Mouse (Mus musculus) MEL (cell line): ENCODE data around the gene Mecp2. TPM values are rescaled to one million over a fixed set of nuclear protein-coding genes. Genes with fewer than 3 reads are reported as not detected.

ENCODE experiments used
- DNase-seq: peaks from one replicate; pipeline ENCODE4 v3.0.0; 2011; ENCODE audit warnings: low read depth, low spot score
- H3K27ac ChIP-seq: 2 replicates; pipeline ENCODE4 v1.5.1; 2012; ENCODE audit warnings: low read depth, mild to moderate bottlenecking, control low read depth, low read length, moderate library complexity; ENCODE audit not compliant: control insufficient read depth
- H3K27me3 ChIP-seq, 2 experiments: fragments of 150-350 bp in 1 of 2; sonication (generic) in 1 of 2; 2 replicates each; pipeline ENCODE4 v1.6.1; 2012; ENCODE audit warnings: low read length in 2 of 2, mild to moderate bottlenecking in 2 of 2, improper control_type of control experiment in 1 of 2, moderate library complexity in 1 of 2; ENCODE audit not compliant: insufficient read depth in 2 of 2, control insufficient read depth in 1 of 2
- H3K36me3 ChIP-seq, 2 experiments: 2 replicates each; pipeline ENCODE4 v1.6.1; 2012 to 2014; ENCODE audit warnings: low read length in 2 of 2, improper control_type of control experiment in 1 of 2, inconsistent platforms in 1 of 2, mild to moderate bottlenecking in 1 of 2; ENCODE audit not compliant: insufficient read depth in 2 of 2, control insufficient read depth in 1 of 2
- H3K4me1 ChIP-seq, 2 experiments: fragments of 150-350 bp in 1 of 2; sonication (generic) in 1 of 2; 2 replicates each; pipeline ENCODE4 v1.6.1; 2012; ENCODE audit warnings: low read length in 2 of 2, improper control_type of control experiment in 1 of 2, mild to moderate bottlenecking in 1 of 2; ENCODE audit not compliant: insufficient read depth in 2 of 2, control insufficient read depth in 1 of 2
- H3K4me3 ChIP-seq, 2 experiments: fragments of 150-350 bp in 1 of 2; sonication (generic) in 1 of 2; 2 replicates each; pipeline ENCODE4 v1.5.1; 2012; ENCODE audit warnings: low read depth in 2 of 2, low read length in 2 of 2, mild to moderate bottlenecking in 2 of 2, moderate library complexity in 2 of 2, control low read depth in 1 of 2, improper control_type of control experiment in 1 of 2; ENCODE audit not compliant: control insufficient read depth in 1 of 2, insufficient read depth in 1 of 2
- H3K79me2 ChIP-seq: 2 replicates; pipeline ENCODE4 v1.6.1; 2012; ENCODE audit warnings: mild to moderate bottlenecking, low read length, moderate library complexity; ENCODE audit not compliant: control insufficient read depth, poor library complexity, insufficient read depth
- H3K9ac ChIP-seq: 2 replicates; pipeline ENCODE4 v1.6.1; 2012; ENCODE audit warnings: low read depth, mild to moderate bottlenecking, control low read depth, low read length, moderate library complexity; ENCODE audit not compliant: control insufficient read depth, poor library complexity, severe bottlenecking
- H3K9me3 ChIP-seq: fragments of 150-350 bp; sonication (generic); replicated peaks from 2 replicates; pipeline ENCODE4 v1.6.1; 2012; ENCODE audit warnings: mild to moderate bottlenecking, low read length, improper control_type of control experiment, moderate library complexity; ENCODE audit not compliant: insufficient read depth
- CHD1 ChIP-seq: IDR thresholded peaks from 2 replicates; pipeline ENCODE4 v1.6.1; 2012; ENCODE audit warnings: low read depth, mild to moderate bottlenecking, inconsistent platforms, low read length, improper control_type of control experiment
- CTCF ChIP-seq, 3 experiments: IDR thresholded peaks in 2 of 3; conservative IDR thresholded peaks in 1 of 3; 2 replicates each; pipeline ENCODE4 v1.5.1; 2011 to 2012; ENCODE audit warnings: low read length in 3 of 3, low read depth in 2 of 3, mild to moderate bottlenecking in 2 of 3, improper control_type of control experiment in 1 of 3, inconsistent platforms in 1 of 3, mixed read lengths in 1 of 3, moderate library complexity in 1 of 3; ENCODE audit not compliant: control insufficient read depth in 1 of 3, insufficient read depth in 1 of 3, poor library complexity in 1 of 3, severe bottlenecking in 1 of 3
- E2F4 ChIP-seq: IDR thresholded peaks from 2 replicates; pipeline ENCODE4 v1.6.1; 2011; ENCODE audit warnings: low read depth, low read length, improper control_type of control experiment, borderline replicate concordance
- EP300 ChIP-seq, 2 experiments: IDR thresholded peaks; 2 replicates each; pipeline ENCODE4 v1.6.1; 2011; ENCODE audit warnings: improper control_type of control experiment in 2 of 2, low read length in 2 of 2, low read depth in 1 of 2, mild to moderate bottlenecking in 1 of 2
- GABPA ChIP-seq: IDR thresholded peaks from 2 replicates; pipeline ENCODE4 v1.6.1; 2012; ENCODE audit warnings: low read depth, mild to moderate bottlenecking, inconsistent platforms, low read length, improper control_type of control experiment, moderate library complexity
- GATA1 ChIP-seq: IDR thresholded peaks from 2 replicates; pipeline ENCODE4 v1.6.1; 2011; ENCODE audit warnings: low read depth, low read length, improper control_type of control experiment
- MAFK ChIP-seq: IDR thresholded peaks from 2 replicates; pipeline ENCODE4 v1.6.1; 2011; ENCODE audit warnings: low read depth, mild to moderate bottlenecking, low read length, improper control_type of control experiment, borderline replicate concordance
- MAX ChIP-seq: IDR thresholded peaks from 2 replicates; pipeline ENCODE4 v1.6.1; 2011; ENCODE audit warnings: low read length, improper control_type of control experiment
- MEF2A ChIP-seq: IDR thresholded peaks from 2 replicates; pipeline ENCODE4 v1.6.1; 2014; ENCODE audit warnings: low read depth, mild to moderate bottlenecking, inconsistent platforms, low read length, improper control_type of control experiment; ENCODE audit not compliant: poor library complexity, insufficient replicate concordance, severe bottlenecking; ENCODE audit errors: extremely low read depth
- NRF1 ChIP-seq: IDR thresholded peaks from 2 replicates; pipeline ENCODE4 v1.6.1; 2014; ENCODE audit warnings: low read depth, mild to moderate bottlenecking, inconsistent platforms, low read length, improper control_type of control experiment, moderate library complexity; ENCODE audit not compliant: poor library complexity, insufficient read depth, severe bottlenecking
- POLR2A ChIP-seq, 2 experiments: IDR thresholded peaks; 2 replicates each; pipeline ENCODE4 v1.6.1; 2011 to 2012; ENCODE audit warnings: low read length in 2 of 2, mild to moderate bottlenecking in 2 of 2, control low read depth in 1 of 2, improper control_type of control experiment in 1 of 2, low read depth in 1 of 2, moderate library complexity in 1 of 2; ENCODE audit not compliant: control insufficient read depth in 1 of 2, insufficient read depth in 1 of 2, poor library complexity in 1 of 2
- POLR2AphosphoS2 ChIP-seq: IDR thresholded peaks from 2 replicates; pipeline ENCODE4 v1.6.1; 2011; ENCODE audit warnings: low read length, improper control_type of control experiment
- POLR2AphosphoS5 ChIP-seq: IDR thresholded peaks from 2 replicates; pipeline ENCODE4 v1.6.1; 2012; ENCODE audit warnings: low read depth, borderline replicate concordance, mild to moderate bottlenecking, inconsistent platforms, low read length, moderate library complexity, mixed read lengths
- RAD21 ChIP-seq: IDR thresholded peaks from 2 replicates; pipeline ENCODE4 v1.6.1; 2011; ENCODE audit warnings: mild to moderate bottlenecking, low read depth, low read length, improper control_type of control experiment
- TAL1 ChIP-seq: IDR thresholded peaks from 2 replicates; pipeline ENCODE4 v1.6.1; 2012; ENCODE audit warnings: mild to moderate bottlenecking, inconsistent platforms, low read length, moderate library complexity, mixed read lengths
- TCF12 ChIP-seq: IDR thresholded peaks from 2 replicates; pipeline ENCODE4 v1.6.1; 2014; ENCODE audit warnings: low read depth, mild to moderate bottlenecking, inconsistent platforms, low read length, improper control_type of control experiment, moderate library complexity
- USF1 ChIP-seq: IDR thresholded peaks from 2 replicates; pipeline ENCODE4 v1.6.1; 2014; ENCODE audit warnings: low read depth, mild to moderate bottlenecking, inconsistent platforms, low read length, improper control_type of control experiment, moderate library complexity
- USF2 ChIP-seq, 2 experiments: IDR thresholded peaks; 2 replicates each; pipeline ENCODE4 v1.6.1; 2011 to 2012; ENCODE audit warnings: improper control_type of control experiment in 2 of 2, low read length in 2 of 2, borderline replicate concordance in 1 of 2, inconsistent platforms in 1 of 2, low read depth in 1 of 2, mild to moderate bottlenecking in 1 of 2; ENCODE audit not compliant: insufficient read depth in 1 of 2
- ZKSCAN1 ChIP-seq: IDR thresholded peaks from 2 replicates; pipeline ENCODE4 v1.6.1; 2012; ENCODE audit warnings: low read depth, mild to moderate bottlenecking, inconsistent platforms, low read length, improper control_type of control experiment, moderate library complexity
- ZNF384 ChIP-seq: IDR thresholded peaks from 2 replicates; pipeline ENCODE4 v1.6.1; 2012; ENCODE audit warnings: low read depth, mild to moderate bottlenecking, inconsistent platforms, low read length, improper control_type of control experiment
- polyA plus RNA-seq, 2 experiments: library from polyadenylated mRNA; stranded (reverse) in 1 of 2; unstranded in 1 of 2; fragments of >175 nt in 1 of 2; fragments of >200 nt in 1 of 2; gene quantifications; 2 replicates each; pipeline versions ENCODE4 v1.2.1 to v1.2.4; 2012; ENCODE audit warnings: low replicate concordance in 2 of 2, low read depth in 1 of 2; ENCODE audit not compliant: insufficient read length in 2 of 2, insufficient read depth in 1 of 2, missing spikeins in 1 of 2
- total RNA-seq: library from RNA; depleted of rRNA; stranded (reverse); fragments of 300-350 nt; gene quantifications from 2 replicates; pipeline ENCODE4 v1.2.3, GENCODE M21; 2012

The Mecp2 gene
- total and polyA plus RNA-seq, 3 experiments: 12.5 to 20.7 TPM; not detected in 1

DNA sequence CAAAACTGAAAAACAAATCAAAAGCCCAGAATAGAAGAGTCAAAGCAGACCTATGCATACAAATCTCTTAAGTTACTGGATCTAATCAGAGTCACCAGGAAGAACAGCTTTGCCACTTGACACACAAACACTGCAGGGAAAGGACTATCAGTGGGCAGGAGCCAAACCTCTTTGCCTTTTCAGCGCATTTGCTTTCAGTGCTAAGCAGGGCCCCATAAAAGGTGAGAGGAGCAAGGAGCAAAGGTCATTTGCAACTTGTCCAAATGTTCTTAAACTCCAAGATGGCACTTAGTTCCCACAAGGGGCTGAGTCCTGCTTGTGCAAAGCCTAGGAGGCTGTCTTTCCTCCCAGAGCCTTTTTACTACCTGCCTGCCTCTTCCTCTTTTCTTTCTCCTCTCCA is 105.2 kb downstream of the Mecp2 start:
- H3K9me3 ChIP-seq: no peaks in the 10 kb centered on the region
- TF ChIP-seq EP300 (IDR thresholded peaks at IDR 0.05; ENCODE audit: low read depth in 1 of 2, low read length in 2 of 2) (no peak), GATA1 (no peak), RAD21 (no peak), NRF1 (no peak), MEF2A (no peak), TAL1 (no peak), ZKSCAN1 (no peak), CTCF (IDR thresholded peaks at IDR 0.05 in 2 of 3, conservative IDR thresholded peaks at IDR 0.05 in 1 of 3; ENCODE audit: control insufficient read depth in 1 of 3, insufficient read depth in 1 of 3, low read depth in 2 of 3, low read length in 3 of 3, poor library complexity in 1 of 3, severe bottlenecking in 1 of 3) (no peak), CHD1 (no peak), E2F4 (no peak), USF2 (IDR thresholded peaks at IDR 0.05; ENCODE audit: borderline replicate concordance in 1 of 2, insufficient read depth in 1 of 2, low read depth in 1 of 2, low read length in 2 of 2) (no peak), POLR2AphosphoS2 (no peak), POLR2A (IDR thresholded peaks at IDR 0.05; ENCODE audit: control insufficient read depth in 1 of 2, insufficient read depth in 1 of 2, low read depth in 1 of 2, low read length in 2 of 2, poor library complexity in 1 of 2) (no peak), GABPA (no peak), POLR2AphosphoS5 (no peak), TCF12 (no peak), USF1 (no peak), MAX (no peak), ZNF384 (no peak), MAFK (no peak)
- no peaks in the 10 kb centered on the region for H3K36me3 ChIP-seq
- DNase-seq: no peak
- no peaks in the 10 kb centered on the region for H3K27me3 ChIP-seq
- no peak overlapping the region for H3K27ac ChIP-seq
- no peak overlapping the region for H3K4me3 ChIP-seq
- no peak overlapping the region for H3K9ac ChIP-seq
- H3K4me1 ChIP-seq: no peaks in the 10 kb centered on the region
- no peaks in the 10 kb centered on the region for H3K79me2 ChIP-seq
